Mouse (Mus musculus) limb, embryonic 12.5 days (tissue): ENCODE data around the gene Usp12. TPM values are rescaled to one million over a fixed set of nuclear protein-coding genes. Genes with fewer than 3 reads are reported as not detected.
A peak's percentile ranks its signal among the peaks of the same experiment; 100 is the strongest.

Experiments
- ATAC-seq: fragments of 200-750 bp; cut with Nextera tagmentation; 2 replicates; pipeline ENCODE4 v1.8.0; 2017; ENCODE audit warnings: low read depth, moderate TSS enrichment; ENCODE audit not compliant: insufficient number of reproducible peaks, insufficient read depth, low FRiP score, low TSS enrichment
- H3K27ac ChIP-seq: fragments of 300-500 bp; sonication (generic); 2 replicates; pipeline ENCODE4 v1.5.1; 2016; ENCODE audit warnings: mild to moderate bottlenecking, moderate library complexity
- H3K27me3 ChIP-seq: fragments of 300-500 bp; sonication (generic); 2 replicates; pipeline ENCODE4 v1.6.1; 2016; ENCODE audit warnings: mild to moderate bottlenecking, moderate library complexity
- H3K36me3 ChIP-seq: fragments of 300-500 bp; sonication (generic); 2 replicates; pipeline ENCODE4 v1.6.1; 2016; ENCODE audit warnings: mild to moderate bottlenecking, moderate library complexity
- H3K4me1 ChIP-seq: fragments of 300-500 bp; sonication (generic); replicated peaks from 2 replicates; pipeline ENCODE4 v1.6.1; 2016
- H3K4me2 ChIP-seq: fragments of 300-500 bp; sonication (generic); 2 replicates; pipeline ENCODE4 v1.6.1; 2016; ENCODE audit warnings: mild to moderate bottlenecking, moderate library complexity
- H3K4me3 ChIP-seq: fragments of 300-500 bp; sonication (generic); replicated peaks from 2 replicates; pipeline ENCODE4 v1.5.1; 2016; ENCODE audit warnings: mild to moderate bottlenecking
- H3K9ac ChIP-seq: fragments of 300-500 bp; sonication (generic); replicated peaks from 2 replicates; pipeline ENCODE4 v1.6.1; 2016; ENCODE audit warnings: mild to moderate bottlenecking, moderate library complexity
- H3K9me3 ChIP-seq: fragments of 300-500 bp; sonication (generic); 2 replicates; pipeline ENCODE4 v1.6.1; 2016; ENCODE audit warnings: mild to moderate bottlenecking, moderate library complexity
- WGBS: fragments of 180-500 bp; shearing (Covaris S2); methylation state at CpG from one replicate; pipeline ENCODE4 v1.1.7; 2016; 5-methylcytosine and 5-hydroxymethylcytosine counted together
- polyA plus RNA-seq: library from polyadenylated mRNA; unstranded; fragments of >200 nt; fragmentation: Nextera tagmentation; extraction: Ambion mirVana; gene quantifications from 2 replicates; pipeline ENCODE4 v1.2.1, GENCODE M21; 2016

Gene Usp12
- polyA plus RNA-seq, 1 experiment from 2014 or later = 15.2 TPM

GRCm38 (mm10) chr5:146779931-146780330, 14.9 kb downstream of the Usp12 start:
- no peaks in the 10 kb centered on the region for H3K9me3 ChIP-seq
- H3K4me3 ChIP-seq = no peak overlapping the region
- no peak overlapping the region for H3K27ac ChIP-seq
- no peak overlapping the region for H3K9ac ChIP-seq
- no peaks in the 10 kb centered on the region; the same call in 1 of the 2 replicates for H3K36me3 ChIP-seq
- H3K27me3 ChIP-seq = no peaks in the 10 kb centered on the region
- no peak for ATAC-seq
- H3K4me1 ChIP-seq = no peaks in the 10 kb centered on the region; the same call in 1 of the 2 replicates
- H3K4me2 ChIP-seq = no peak overlapping the region
- WGBS = 96% methylated on average over 5 of the region's 5 CpGs

- 0 out of 2 replicates have a peak, but pooled peaks cover under 1% of the 10 kb centered on the region for H3K4me1 ChIP-seq
- no peak overlapping the region for H3K4me3 ChIP-seq
- H3K4me2 ChIP-seq = no peak overlapping the region
- ATAC-seq = no peak
- H3K27me3 ChIP-seq = no peaks in the 10 kb centered on the region
- 84% methylated on average over 13 of the region's 13 CpGs for WGBS
- H3K9ac ChIP-seq = no peak overlapping the region
- H3K27ac ChIP-seq = no peak overlapping the region
- H3K9me3 ChIP-seq = no peaks in the 10 kb centered on the region
- peaks cover 10% of the 10 kb centered on the region; the same call in 1 of the 2 replicates for H3K36me3 ChIP-seq
Measured at GRCm38 (mm10) chr5:146776988-146777639, 17.7 kb downstream of the Usp12 start.

- Histone ChIP-seq H3K27ac (no peak overlapping the region), H3K4me2 (no peak overlapping the region), H3K27me3 (no peaks in the 10 kb centered on the region), H3K9ac (no peak overlapping the region), H3K36me3 (peaks cover 26% of the 10 kb centered on the region; the same call in 1 of the 2 replicates), H3K4me1 (0 out of 2 replicates have a peak, but pooled peaks cover 6% of the 10 kb centered on the region), H3K4me3 (no peak overlapping the region), H3K9me3 (no peaks in the 10 kb centered on the region)
- 46% methylated on average over 11 of the region's 11 CpGs for WGBS
- 0 out of 2 replicates have a peak, but pooled peaks have one; percentile 66 for ATAC-seq
Measured at GRCm38 (mm10) chr5:146771982-146772381, 22.8 kb downstream of the Usp12 start.

- 79% methylated on average over 15 of the region's 15 CpGs for WGBS
- Histone ChIP-seq H3K27ac (no peak overlapping the region), H3K4me2 (no peak overlapping the region), H3K4me1 (0 out of 2 replicates have a peak, but pooled peaks cover 6% of the 10 kb centered on the region), H3K9me3 (no peaks in the 10 kb centered on the region), H3K4me3 (no peak overlapping the region), H3K27me3 (no peaks in the 10 kb centered on the region), H3K36me3 (peaks cover 39% of the 10 kb centered on the region), H3K9ac (no peak overlapping the region)
- ATAC-seq = no peak
Measured at GRCm38 (mm10) chr5:146770002-146770848, 24.6 kb downstream of the Usp12 start.

- Histone ChIP-seq H3K36me3 (peaks cover 60% of the 10 kb centered on the region), H3K9me3 (no peaks in the 10 kb centered on the region), H3K4me1 (0 out of 2 replicates have a peak, but pooled peaks cover 4% of the 10 kb centered on the region), H3K27me3 (no peaks in the 10 kb centered on the region), H3K4me2 (no peak overlapping the region), H3K4me3 (no peak overlapping the region), H3K9ac (no peak overlapping the region), H3K27ac (no peak overlapping the region)
- 90% methylated on average over 5 of the region's 5 CpGs for WGBS
- no peak for ATAC-seq
Measured at GRCm38 (mm10) chr5:146765791-146766190, 29.0 kb downstream of the Usp12 start.

GRCm38 (mm10) chr5:146759159-146759558, 35.6 kb downstream of the Usp12 start:
- ATAC-seq = no peak
- Histone ChIP-seq H3K27ac (no peak overlapping the region), H3K9ac (no peak overlapping the region), H3K4me1 (no peaks in the 10 kb centered on the region; the same call in 1 of the 2 replicates), H3K4me3 (no peak overlapping the region), H3K4me2 (no peak overlapping the region), H3K27me3 (no peaks in the 10 kb centered on the region), H3K36me3 (peaks cover 64% of the 10 kb centered on the region), H3K9me3 (no peaks in the 10 kb centered on the region)
- WGBS = 89% methylated on average over 6 of the region's 6 CpGs

- 82% methylated on average over 6 of the region's 6 CpGs for WGBS
- Histone ChIP-seq H3K4me2 (no peak overlapping the region), H3K4me3 (no peak overlapping the region), H3K4me1 (no peaks in the 10 kb centered on the region; the same call in 1 of the 2 replicates), H3K9me3 (no peaks in the 10 kb centered on the region), H3K36me3 (peaks cover 67% of the 10 kb centered on the region), H3K27ac (no peak overlapping the region), H3K9ac (no peak overlapping the region), H3K27me3 (no peaks in the 10 kb centered on the region)
- no peak for ATAC-seq
Measured at GRCm38 (mm10) chr5:146757921-146758320, 36.9 kb downstream of the Usp12 start.

GRCm38 (mm10) chr5:146757316-146757715, 37.5 kb downstream of the Usp12 start:
- no peak for ATAC-seq
- Histone ChIP-seq H3K36me3 (peaks cover 67% of the 10 kb centered on the region), H3K9ac (no peak overlapping the region), H3K27me3 (no peaks in the 10 kb centered on the region), H3K27ac (no peak overlapping the region), H3K9me3 (no peaks in the 10 kb centered on the region), H3K4me3 (no peak overlapping the region), H3K4me1 (no peaks in the 10 kb centered on the region; the same call in 1 of the 2 replicates), H3K4me2 (no peak overlapping the region)
- 81% methylated on average over 5 of the region's 5 CpGs for WGBS

GRCm38 (mm10) chr5:146753181-146753580, 41.6 kb downstream of the Usp12 start:
- 93% methylated on average over 8 of the region's 8 CpGs for WGBS
- no peak for ATAC-seq
- H3K4me3 ChIP-seq = no peak overlapping the region
- H3K27ac ChIP-seq = no peak overlapping the region
- no peaks in the 10 kb centered on the region for H3K27me3 ChIP-seq
- no peak overlapping the region for H3K9ac ChIP-seq
- peaks cover 70% of the 10 kb centered on the region for H3K36me3 ChIP-seq
- H3K4me2 ChIP-seq = no peak overlapping the region
- no peaks in the 10 kb centered on the region; the same call in 1 of the 2 replicates for H3K4me1 ChIP-seq
- no peaks in the 10 kb centered on the region for H3K9me3 ChIP-seq

GRCm38 (mm10) chr5:146750958-146751357, 43.8 kb downstream of the Usp12 start:
- ATAC-seq = no peak
- Histone ChIP-seq H3K36me3 (peaks cover 63% of the 10 kb centered on the region), H3K4me2 (no peak overlapping the region), H3K9me3 (no peaks in the 10 kb centered on the region), H3K27ac (no peak overlapping the region), H3K9ac (no peak overlapping the region), H3K4me1 (no peaks in the 10 kb centered on the region; the same call in 1 of the 2 replicates), H3K27me3 (no peaks in the 10 kb centered on the region), H3K4me3 (no peak overlapping the region)
- 89% methylated on average over 7 of the region's 7 CpGs for WGBS

GRCm38 (mm10) chr5:146750273-146750672, 44.5 kb downstream of the Usp12 start:
- Histone ChIP-seq H3K4me3 (no peak overlapping the region), H3K36me3 (peaks cover 59% of the 10 kb centered on the region), H3K27me3 (no peaks in the 10 kb centered on the region), H3K27ac (no peak overlapping the region), H3K4me1 (no peaks in the 10 kb centered on the region; the same call in 1 of the 2 replicates), H3K9me3 (no peaks in the 10 kb centered on the region), H3K9ac (no peak overlapping the region), H3K4me2 (no peak overlapping the region)
- ATAC-seq = no peak
- WGBS = 91% methylated on average over 7 of the region's 7 CpGs
